Mouse (Mus musculus) heart, embryonic 10.5 days (tissue): Measurements from ENCODE around the gene Nkap. TPM values are rescaled to one million over a fixed set of nuclear protein-coding genes. Genes with fewer than 3 reads are reported as not detected.
"Not testable (repeated sequence)": the region's sequence is repeated elsewhere in the genome, so short reads cannot be mapped to it uniquely, and the experiment has no call there.

Source experiments
- DNase-seq: peaks from one replicate; pipeline ENCODE4 v3.0.0-alpha.2; 2017; ENCODE audit warnings: low spot score
- H3K27ac ChIP-seq: fragments of 300-500 bp; sonication (generic); 2 replicates; pipeline ENCODE4 v1.5.1; 2016; ENCODE audit warnings: mild to moderate bottlenecking
- H3K27me3 ChIP-seq: fragments of 300-500 bp; sonication (generic); 2 replicates; pipeline ENCODE4 v1.6.1; 2016; ENCODE audit warnings: mild to moderate bottlenecking; ENCODE audit not compliant: poor library complexity, insufficient read depth, severe bottlenecking
- H3K36me3 ChIP-seq: fragments of 300-500 bp; sonication (generic); 2 replicates; pipeline ENCODE4 v1.6.1; 2016; ENCODE audit warnings: mild to moderate bottlenecking, moderate library complexity
- H3K4me1 ChIP-seq: fragments of 300-500 bp; sonication (generic); 2 replicates; pipeline ENCODE4 v1.6.1; 2016; ENCODE audit warnings: mild to moderate bottlenecking
- H3K4me3 ChIP-seq: fragments of 300-500 bp; sonication (generic); 2 replicates; pipeline ENCODE4 v1.5.1; 2016; ENCODE audit warnings: mild to moderate bottlenecking, moderate library complexity
- H3K9me3 ChIP-seq: fragments of 300-500 bp; sonication (generic); 2 replicates; pipeline ENCODE4 v1.6.1; 2016; ENCODE audit warnings: mild to moderate bottlenecking, moderate library complexity
- WGBS: fragments of 180-500 bp; shearing (Covaris S2); methylation state at CpG from one replicate; pipeline ENCODE4 v1.1.7; 2016; 5-methylcytosine and 5-hydroxymethylcytosine counted together
- polyA plus RNA-seq: library from polyadenylated mRNA; unstranded; fragments of >200 nt; fragmentation: Nextera tagmentation; extraction: Ambion mirVana; gene quantifications from 2 replicates; pipeline ENCODE4 v1.2.1, GENCODE M21; 2016

Gene Nkap
- polyA plus RNA-seq, 1 experiment from 2014 or later = 12.8 TPM

DNA sequence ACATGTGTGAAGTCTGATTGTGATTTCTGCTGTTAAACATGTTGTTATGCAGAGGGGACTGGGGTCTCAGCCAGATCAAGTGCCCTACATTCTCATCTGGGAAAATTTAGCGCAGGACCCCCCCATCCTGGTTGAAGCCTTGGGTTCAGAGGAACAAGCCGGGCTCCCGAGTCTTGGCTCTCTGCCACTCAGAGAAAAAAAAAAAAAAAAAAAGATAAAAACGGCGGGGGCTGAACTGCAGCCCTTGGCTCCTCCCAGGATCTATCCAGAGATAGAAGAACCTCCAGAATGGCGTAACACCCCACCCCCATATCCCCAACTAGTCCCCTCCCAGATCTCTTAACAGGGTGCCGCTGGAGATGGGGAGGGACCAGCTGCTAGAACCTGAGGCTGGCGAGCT is 57.8 kb downstream of the Nkap start:
- 43% methylated on average over 8 of the region's 8 CpGs for WGBS
- H3K4me3 ChIP-seq = not testable (repeated sequence)

GRCm38 (mm10) chrX:37190755-37191104 is 64.1 kb downstream of the Nkap start:
- Histone ChIP-seq H3K36me3 (peaks cover 4% of the 10 kb centered on the region; the same call in 1 of the 2 replicates), H3K27me3 (no peaks in the 10 kb centered on the region), H3K27ac (peak overlapping the region; percentile 83), H3K9me3 (no peaks in the 10 kb centered on the region), H3K4me1 (no peaks in the 10 kb centered on the region), H3K4me3 (peak overlapping the region; percentile 65)
- 15% methylated on average over 20 of the region's 20 CpGs for WGBS
- no peak for DNase-seq

More for the DNA sequence above, 57.8 kb downstream of the Nkap start:
- H3K27me3 ChIP-seq, H3K9me3 ChIP-seq, H3K36me3 ChIP-seq, DNase-seq, H3K27ac ChIP-seq, H3K4me1 ChIP-seq: not testable (repeated sequence)

GRCm38 (mm10) chrX:37191105-37191743 is 64.6 kb downstream of the Nkap start, which contains the start of the genes Ndufa1 and Rnf113a1:
Ndufa1 (minus strand) TSS chrX:37191163.
Rnf113a1 (plus strand) TSS chrX:37191245.
- H3K27ac ChIP-seq = peak within 1 kb of the TSS; percentile 83
- peak; percentile 89 for DNase-seq
- WGBS = 19% methylated on average over 63 of the region's 63 CpGs
- no peaks in the 10 kb centered on the region for H3K27me3 ChIP-seq
- peak within 1 kb of the TSS; percentile 65 for H3K4me3 ChIP-seq
- peaks cover 4% of the 10 kb centered on the region; the same call in 1 of the 2 replicates for H3K36me3 ChIP-seq
- H3K4me1 ChIP-seq = no peaks in the 10 kb centered on the region
- no peaks in the 10 kb centered on the region for H3K9me3 ChIP-seq

- Histone ChIP-seq H3K27me3 (no peaks in the 10 kb centered on the region), H3K27ac (peak overlapping the region; percentile 83), H3K4me3 (peak overlapping the region; percentile 65), H3K9me3 (no peaks in the 10 kb centered on the region), H3K4me1 (no peaks in the 10 kb centered on the region), H3K36me3 (peaks cover 4% of the 10 kb centered on the region; the same call in 1 of the 2 replicates)
- DNase-seq = no peak
- WGBS = 30% methylated on average over 28 of the region's 28 CpGs
Measured at GRCm38 (mm10) chrX:37191744-37192379, 65.3 kb downstream of the Nkap start.

DNA sequence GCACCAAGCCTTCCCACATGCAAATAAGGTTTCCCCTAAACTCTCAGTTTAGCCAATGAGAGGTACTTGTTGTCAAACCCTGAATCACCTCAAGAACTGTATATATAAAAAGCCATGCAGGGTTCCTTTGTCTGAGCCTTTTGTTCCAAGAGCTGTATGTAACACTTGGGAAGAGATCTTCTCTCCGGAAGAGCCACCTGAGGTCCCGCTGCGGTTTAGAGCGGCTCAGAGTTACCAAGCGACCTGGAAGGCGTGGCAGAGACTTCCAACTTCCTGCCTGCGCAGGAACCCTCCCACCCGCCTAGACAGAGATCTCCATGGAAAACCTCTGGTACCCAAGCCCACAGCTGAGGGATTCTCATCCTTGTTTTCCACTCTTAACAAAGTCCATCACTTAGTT is 72.1 kb downstream of the Nkap start:
- no peaks in the 10 kb centered on the region for H3K4me1 ChIP-seq
- 55% methylated on average over 8 of the region's 8 CpGs for WGBS
- H3K9me3 ChIP-seq = no peaks in the 10 kb centered on the region
- H3K4me3 ChIP-seq = no peak overlapping the region
- no peaks in the 10 kb centered on the region for H3K36me3 ChIP-seq
- no peak for DNase-seq
- H3K27me3 ChIP-seq = no peaks in the 10 kb centered on the region
- H3K27ac ChIP-seq = no peak overlapping the region

Other genes starting within 250 kb of the Nkap start
- gene Nkrf, start 223.9 kb upstream of the Nkap start, polyA plus RNA-seq = 1.2 and 1.9 TPM in 2 replicates
- 14.9 and 19.0 TPM in 2 replicates for gene Sept6, start 135.0 kb upstream of the Nkap start, polyA plus RNA-seq
- 1.8 and 2.3 TPM in 2 replicates for gene Sowahd, start 78.0 kb upstream of the Nkap start, polyA plus RNA-seq
- 364 and 381 TPM in 2 replicates for gene Rpl39, start 41.4 kb upstream of the Nkap start, polyA plus RNA-seq
- 11.2 and 15.3 TPM in 2 replicates for gene Upf3b, start 16.5 kb upstream of the Nkap start, polyA plus RNA-seq
- gene Akap14, start 42.0 kb downstream of the Nkap start, polyA plus RNA-seq = not detected in 2 replicates
- gene Ndufa1, start 64.4 kb downstream of the Nkap start, polyA plus RNA-seq = 466 and 555 TPM in 2 replicates
- 7.8 and 8.5 TPM in 2 replicates for gene Rnf113a1, start 64.5 kb downstream of the Nkap start, polyA plus RNA-seq
- not detected in 2 replicates for gene Gm9, start 84.2 kb downstream of the Nkap start, polyA plus RNA-seq
- not detected in 2 replicates for gene Rhox1, start 95.5 kb downstream of the Nkap start, polyA plus RNA-seq
- not detected in 2 replicates for gene Rhox2a, start 118.2 kb downstream of the Nkap start, polyA plus RNA-seq
- gene Rhox3a, start 123.1 kb downstream of the Nkap start, polyA plus RNA-seq = not detected in 2 replicates
- not detected in 2 replicates for gene Rhox4a, start 138.5 kb downstream of the Nkap start, polyA plus RNA-seq